13 mouse cellular contexts compared by ENCODE assay signal in genomic region chr7:90353488-90354228, GRCm38 (mm10). TPM values are rescaled to one million over a fixed set of nuclear protein-coding genes. Genes with fewer than 3 reads are reported as not detected.
DNase-seq lines count a peak whose midpoint lies in the region; ATAC-seq and TF ChIP-seq lines count a peak whose summit lies in the region.
"Had no signal": no experiment of that assay in that cellular context is flagged by ENCODE, and none has a peak within 500 bp of the region (broad histone marks: within the 10 kb centered on the region; RNA-seq: fewer than 3 reads in every experiment).

No protein-coding gene starts in this region.

- TF ChIP-seq EP300 in CH12.LX (IDR thresholded peaks at IDR 0.05; ENCODE audit: low read length), result no peak

- TF ChIP-seq RAD21 in CH12.LX (IDR thresholded peaks at IDR 0.05; ENCODE audit: low read depth, low read length), result no peak

- no peak for TF ChIP-seq POLR2A in CH12.LX (IDR thresholded peaks at IDR 0.05; ENCODE audit: low read depth, low read length)

- 46% methylated on average over 12 of the region's 12 CpGs for WGBS in heart, embryonic 14.5 days

- H3K27ac ChIP-seq in heart, embryonic 14.5 days (replicated peaks in 1 of 2; ENCODE audit: control insufficient read depth in 1 of 2, insufficient read depth in 1 of 2, low read depth in 2 of 2, low read length in 2 of 2), result peak overlapping the region; percentile 37; a peak in 3 of 4 replicates
- H3K27ac ChIP-seq in CH12.LX (ENCODE audit: insufficient read depth, low read depth), result no peak overlapping the region
- H3K27ac ChIP-seq: hindbrain, postnatal 0 days had no signal

- no peak for TF ChIP-seq CTCF in CH12.LX (conservative IDR thresholded peaks at IDR 0.05 in 1 of 2, IDR thresholded peaks at IDR 0.05 in 1 of 2; ENCODE audit: low read depth in 2 of 2, low read length in 2 of 2)

- no peak for DNase-seq in heart, adult 8-10 months (ENCODE audit: low spot score)
- peak; percentile 38 for DNase-seq in CH12.LX (ENCODE audit: extremely low read depth)
- peak; percentile 84 for DNase-seq in thymus, postnatal 0 days (ENCODE audit: low spot score)
- no peak for DNase-seq in embryo, embryonic 10 days (ENCODE audit: low spot score)
- DNase-seq in layer of hippocampus, postnatal 36 days, result no peak
- no peak for DNase-seq in frontal cortex, postnatal 36 days (ENCODE audit: low spot score in 2 of 2)
- DNase-seq: cerebellum, adult 11-12 months; kidney, postnatal 10 days; lung, postnatal 14 days had no signal

- dilution Hi-C loops in CH12.LX (cut with MboI; ENCODE audit: extremely low pct_ligation_motif_present, extremely low pct_unique_long_range_greater_than_20kb, low sequenced_read_pairs), result no loop called here

- no peak overlapping the region for H3K9ac ChIP-seq in heart, embryonic 14.5 days (ENCODE audit: low read length)
- H3K9ac ChIP-seq in CH12.LX (ENCODE audit: insufficient read depth, low read depth), result no peak overlapping the region

- no peaks in the 10 kb centered on the region for H3K36me3 ChIP-seq in heart, embryonic 14.5 days (ENCODE audit: control insufficient read depth, insufficient read depth, low read length)
- H3K36me3 ChIP-seq in CH12.LX (replicated peaks in 1 of 2; ENCODE audit: control insufficient read depth in 1 of 2, insufficient read depth in 1 of 2, low read length in 1 of 2), result no peaks in the 10 kb centered on the region

- H3K4me1 ChIP-seq in heart, embryonic 14.5 days (ENCODE audit: control insufficient read depth in 2 of 2, insufficient read depth in 2 of 2, low read length in 2 of 2), result peaks cover 12 to 21% of the 10 kb centered on the region in 2 experiments
- H3K4me1 ChIP-seq in CH12.LX (ENCODE audit: control insufficient read depth in 1 of 2, insufficient read depth in 2 of 2), result peaks cover 18 to 34% of the 10 kb centered on the region in 2 experiments

- H3K4me2 ChIP-seq in heart, embryonic 14.5 days (ENCODE audit: low read length), result no peak overlapping the region
- H3K4me2 ChIP-seq in CH12.LX (ENCODE audit: insufficient read depth, low read depth, poor library complexity, severe bottlenecking), result no peak overlapping the region

- no peaks in the 10 kb centered on the region for H3K79me2 ChIP-seq in CH12.LX (replicated peaks; ENCODE audit: control insufficient read depth, extremely low read depth, insufficient read depth, poor library complexity, severe bottlenecking)

- no peaks in the 10 kb centered on the region for H3K9me3 ChIP-seq in heart, embryonic 14.5 days (ENCODE audit: control insufficient read depth, low read length)
- no peaks in the 10 kb centered on the region for H3K9me3 ChIP-seq in CH12.LX (replicated peaks; ENCODE audit: low read length)

- ATAC-seq in heart, embryonic 14.5 days (ENCODE audit: insufficient number of reproducible peaks, insufficient read depth, low FRiP score, low read depth), result no peak
- ATAC-seq in megakaryocyte, adult 5-6 weeks (ENCODE audit: poor library complexity, severe bottlenecking), result peak; percentile 87
- ATAC-seq: hindbrain, postnatal 0 days had no signal

- in situ Hi-C loops in CH12.LX (cut with MboI; ENCODE audit: low pct_ligation_motif_present, low pct_unique_long_range_greater_than_20kb, low sequenced_read_pairs), result no loop called here

- no peaks in the 10 kb centered on the region for H3K27me3 ChIP-seq in heart, embryonic 14.5 days (ENCODE audit: control insufficient read depth, insufficient read depth, low read length)
- H3K27me3 ChIP-seq in CH12.LX (replicated peaks), result no peaks in the 10 kb centered on the region

- H3K4me3 ChIP-seq in heart, embryonic 14.5 days (ENCODE audit: control insufficient read depth in 1 of 2, insufficient read depth in 1 of 2, low read depth in 1 of 2, low read length in 2 of 2), result no peak overlapping the region
- peak overlapping the region in 1 of 3 experiments; percentile 10 for H3K4me3 ChIP-seq in CH12.LX (replicated peaks in 1 of 3; ENCODE audit: low read depth in 2 of 3, low read length in 2 of 3, poor library complexity in 1 of 3)
- H3K4me3 ChIP-seq: left cerebral cortex, adult 2 months had no signal

TF ChIP-seq in CH12.LX, 34 proteins besides CTCF, POLR2A, EP300 and RAD21:
- peak; percentile 32; the same call in 1 of the 2 replicates for TF ChIP-seq MEF2A (IDR thresholded peaks at IDR 0.05; ENCODE audit: borderline replicate concordance, low read depth, low read length)
- TF ChIP-seq ZKSCAN1 (IDR thresholded peaks at IDR 0.05; ENCODE audit: borderline replicate concordance, low read depth, low read length), result no peak
- TF ChIP-seq ZNF384 (IDR thresholded peaks at IDR 0.05; ENCODE audit: low read depth, low read length), result peak; percentile 61
TF ChIP-seq in CH12.LX: peak in this region for 2.

RNA-seq across cellular contexts. Expression of gene Sytl2, which starts 51.6 kb away (rescaled TPM):
- polyA plus RNA-seq in heart, embryonic 14.5 days (2014; fragmentation: Nextera tagmentation; extraction: Ambion mirVana), result 10.0 and 11.0 TPM in 2 replicates
- total RNA-seq in heart, adult 8-10 months (2022), result 1 to 10 TPM; 1.6 to 2.8 (median 2.2) TPM
- 0.29 and 0.85 TPM in 2 replicates for total RNA-seq in CH12.LX (2012; rRNA removed)
- total RNA-seq in CH12.LX (2014; rRNA removed), result not detected in 2 replicates
- not detected in 2 replicates for polyA plus RNA-seq in CH12.LX (2012; ENCODE audit: insufficient read length, low read depth)
- 1.4 and 1.9 TPM in 2 replicates for total RNA-seq in megakaryocyte, adult 5-6 weeks (2015)
- total RNA-seq in megakaryocyte, adult 5-6 weeks (2017), result 1.7 and 2.3 TPM in 2 replicates
- 6.1 and 6.8 TPM in 2 replicates for polyA plus RNA-seq in thymus, postnatal 0 days (2015; fragmentation: Nextera tagmentation; extraction: Ambion mirVana)
- 10 to 100 TPM; 30.9 to 40.5 TPM for total RNA-seq in layer of hippocampus, postnatal 36 days (2021)

Comparison
In these comparisons a context has a peak if more than half of its experiments do, and no peak if none do; other contexts are left out.
1. DNase-seq: peak in CH12.LX (single experiment) and thymus, postnatal 0 days (single experiment); none in heart, adult 8-10 months (single experiment), embryo, embryonic 10 days (single experiment), layer of hippocampus, postnatal 36 days (0 of 2) and frontal cortex, postnatal 36 days (0 of 2).
2. RNA of gene Sytl2, which starts 51.6 kb away (total RNA-seq): 30.9 to 40.5 TPM in layer of hippocampus, postnatal 36 days; 1.6 to 2.8 TPM in heart, adult 8-10 months, 1.4 to 2.3 TPM in megakaryocyte, adult 5-6 weeks and 0.29 to 0.85 TPM in CH12.LX; every median in the first group is over 4 times any median in the second.